Mouse (Mus musculus) CH12.LX (cell line): ENCODE measurements at regions not wholly inside any gene's neighbourhood (a gene's known extent, or its start where the extent isn't known, plus 50 kb on each side); places are given as distances from the start of the nearest gene placed in this dataset.

Source experiments
- BHLHE40 ChIP-seq: IDR thresholded peaks from 2 replicates; pipeline ENCODE4 v1.6.1; 2011; ENCODE audit warnings: mild to moderate bottlenecking, low read depth, low read length, improper control_type of control experiment
- CTCF ChIP-seq, 2 experiments: IDR thresholded peaks in 1 of 2; conservative IDR thresholded peaks in 1 of 2; 2 replicates each; pipeline ENCODE4 v1.5.1; 2011 to 2012; ENCODE audit warnings: low read depth in 2 of 2, low read length in 2 of 2, improper control_type of control experiment in 1 of 2, inconsistent platforms in 1 of 2, mild to moderate bottlenecking in 1 of 2, moderate library complexity in 1 of 2
- EP300 ChIP-seq: IDR thresholded peaks from 2 replicates; pipeline ENCODE4 v1.6.1; 2011; ENCODE audit warnings: low read length, improper control_type of control experiment
- IRF4 ChIP-seq: IDR thresholded peaks from 2 replicates; pipeline ENCODE4 v1.6.1; 2014; ENCODE audit warnings: low read depth, mild to moderate bottlenecking, inconsistent platforms, low read length, improper control_type of control experiment
- MAZ ChIP-seq: IDR thresholded peaks from 2 replicates; pipeline ENCODE4 v1.6.1; 2012; ENCODE audit warnings: low read depth, mild to moderate bottlenecking, inconsistent platforms, low read length, improper control_type of control experiment, moderate library complexity
- NELFE ChIP-seq: IDR thresholded peaks from 2 replicates; pipeline ENCODE4 v1.6.1; 2011; ENCODE audit warnings: low read depth, low read length, improper control_type of control experiment
- NRF1 ChIP-seq: IDR thresholded peaks from 2 replicates; pipeline ENCODE4 v1.6.1; 2014; ENCODE audit warnings: low read depth, mild to moderate bottlenecking, inconsistent platforms, low read length, improper control_type of control experiment, moderate library complexity
- POLR2A ChIP-seq: IDR thresholded peaks from 2 replicates; pipeline ENCODE4 v1.6.1; 2011; ENCODE audit warnings: low read depth, mild to moderate bottlenecking, improper control_type of control experiment, low read length
- TCF12 ChIP-seq: IDR thresholded peaks from 2 replicates; pipeline ENCODE4 v1.6.1; 2014; ENCODE audit warnings: low read depth, mild to moderate bottlenecking, inconsistent platforms, low read length, improper control_type of control experiment
- UBTF ChIP-seq: IDR thresholded peaks from 2 replicates; pipeline ENCODE4 v1.6.1; 2012; ENCODE audit warnings: low read depth, mild to moderate bottlenecking, inconsistent platforms, low read length, improper control_type of control experiment, moderate library complexity
- ZC3H11A ChIP-seq: IDR thresholded peaks from 2 replicates; pipeline ENCODE4 v1.6.1; 2012; ENCODE audit warnings: low read depth, mild to moderate bottlenecking, inconsistent platforms, low read length, improper control_type of control experiment
- ZMIZ1 ChIP-seq: IDR thresholded peaks from 2 replicates; pipeline ENCODE4 v1.6.1; 2012; ENCODE audit warnings: low read depth, mild to moderate bottlenecking, inconsistent platforms, low read length, improper control_type of control experiment

DNA sequence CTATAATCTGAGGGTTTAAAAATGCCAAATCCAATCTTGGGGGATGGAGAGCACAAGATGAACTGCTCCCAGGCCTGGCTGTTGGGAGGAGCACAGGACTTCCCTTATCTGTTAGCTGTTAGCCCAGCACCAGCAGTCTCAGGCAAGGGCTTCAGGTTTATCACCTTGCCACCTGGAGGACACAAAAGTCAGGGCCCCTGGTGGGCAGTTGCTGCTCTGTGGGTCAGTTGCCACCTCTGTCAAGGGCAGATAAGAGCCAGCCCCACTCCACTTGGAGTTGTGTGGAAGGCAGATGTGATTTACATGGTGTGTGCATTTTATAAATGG lies 269.7 kb upstream of the Myt1l start:
- TF ChIP-seq IRF4 (no peak), CTCF (conservative IDR thresholded peaks at IDR 0.05 in 1 of 2, IDR thresholded peaks at IDR 0.05 in 1 of 2; ENCODE audit: low read depth in 2 of 2, low read length in 2 of 2) (no peak), MAZ (no peak), BHLHE40 (no peak), ZMIZ1 (no peak), UBTF (no peak), EP300 (no peak), POLR2A (no peak), NELFE (no peak), NRF1 (no peak), ZC3H11A (no peak), TCF12 (no peak)
